Mouse (Mus musculus) midbrain, embryonic 12.5 days (tissue): ENCODE data around the gene Afmid. TPM values are rescaled to one million over a fixed set of nuclear protein-coding genes. Genes with fewer than 3 reads are reported as not detected.
A peak's percentile ranks its signal among the peaks of the same experiment; 100 is the strongest.

Experiments used
- ATAC-seq: fragments of 200-750 bp; cut with Nextera tagmentation; 2 replicates; pipeline ENCODE4 v1.8.0; 2017; ENCODE audit warnings: low read depth, moderate TSS enrichment, moderate library complexity; ENCODE audit not compliant: low FRiP score
- H3K27ac ChIP-seq: fragments of 300-500 bp; sonication (generic); replicated peaks from 2 replicates; pipeline ENCODE4 v1.5.1; 2016; ENCODE audit warnings: mild to moderate bottlenecking
- H3K27me3 ChIP-seq: fragments of 300-500 bp; sonication (generic); 2 replicates; pipeline ENCODE4 v1.6.1; 2016; ENCODE audit warnings: mild to moderate bottlenecking
- H3K36me3 ChIP-seq: fragments of 300-500 bp; sonication (generic); 2 replicates; pipeline ENCODE4 v1.6.1; 2016
- H3K4me1 ChIP-seq: fragments of 300-500 bp; sonication (generic); 2 replicates; pipeline ENCODE4 v1.6.1; 2016
- H3K4me2 ChIP-seq: fragments of 300-500 bp; sonication (generic); replicated peaks from 2 replicates; pipeline ENCODE4 v1.6.1; 2016; ENCODE audit warnings: mild to moderate bottlenecking, moderate library complexity
- H3K4me3 ChIP-seq: fragments of 300-500 bp; sonication (generic); 2 replicates; pipeline ENCODE4 v1.5.1; 2016; ENCODE audit warnings: mild to moderate bottlenecking
- H3K9ac ChIP-seq: fragments of 300-500 bp; sonication (generic); replicated peaks from 2 replicates; pipeline ENCODE4 v1.6.1; 2016; ENCODE audit warnings: mild to moderate bottlenecking, moderate library complexity
- H3K9me3 ChIP-seq: fragments of 300-500 bp; sonication (generic); 2 replicates; pipeline ENCODE4 v1.6.1; 2016; ENCODE audit warnings: mild to moderate bottlenecking
- WGBS: fragments of 180-500 bp; shearing (Covaris S2); methylation state at CpG from one replicate; pipeline ENCODE4 v1.1.7; 2016; 5-methylcytosine and 5-hydroxymethylcytosine counted together
- polyA plus RNA-seq: library from polyadenylated mRNA; unstranded; fragments of >200 nt; fragmentation: Nextera tagmentation; extraction: Ambion mirVana; gene quantifications from 2 replicates; pipeline ENCODE4 v1.2.1, GENCODE M21; 2016

The Afmid gene
- polyA plus RNA-seq, 1 experiment from 2014 or later, result 4.4 TPM

DNA sequence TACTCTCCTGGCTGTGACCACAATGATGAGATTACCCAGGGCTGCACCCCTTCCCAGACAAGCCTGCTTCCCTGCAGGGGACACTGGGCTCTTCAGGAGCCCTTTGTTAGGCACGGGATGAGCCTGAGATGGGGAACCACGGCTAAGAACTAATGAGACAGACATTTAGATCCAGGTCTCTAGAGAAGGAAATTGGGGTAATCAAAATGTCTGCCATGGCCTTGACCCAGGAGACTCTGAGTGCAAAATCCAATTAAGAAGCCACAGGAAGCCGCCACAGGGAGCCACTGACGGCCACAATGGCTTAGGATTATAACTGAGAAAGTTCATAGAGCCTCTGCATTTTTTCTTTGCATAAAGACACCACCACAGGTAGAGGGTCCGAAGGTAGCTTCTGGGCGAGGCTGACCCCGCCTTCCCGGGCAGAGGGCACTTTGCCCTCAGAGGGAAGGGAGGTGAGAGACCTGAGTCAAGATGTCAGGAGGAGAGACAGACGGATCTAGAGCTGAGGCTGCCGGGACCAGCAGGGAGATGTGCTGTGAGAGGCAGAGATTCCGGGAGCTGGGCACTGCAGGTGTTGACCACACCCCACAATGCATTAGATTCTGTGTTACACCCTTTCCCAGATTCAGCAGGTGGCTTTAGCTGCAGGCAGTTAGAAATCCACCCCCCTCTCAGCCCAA lies 37.6 kb downstream of the Afmid start:
- peaks cover 80% of the 10 kb centered on the region for H3K27me3 ChIP-seq
- peaks cover 49% of the 10 kb centered on the region for H3K4me1 ChIP-seq
- H3K9ac ChIP-seq, result no peak overlapping the region
- H3K9me3 ChIP-seq, result no peaks in the 10 kb centered on the region
- no peak overlapping the region for H3K4me2 ChIP-seq
- H3K4me3 ChIP-seq, result no peak overlapping the region
- no peak overlapping the region for H3K27ac ChIP-seq
- ATAC-seq, result no peak
- WGBS, result 22% methylated on average over 11 of the region's 11 CpGs
- H3K36me3 ChIP-seq, result no peaks in the 10 kb centered on the region

DNA sequence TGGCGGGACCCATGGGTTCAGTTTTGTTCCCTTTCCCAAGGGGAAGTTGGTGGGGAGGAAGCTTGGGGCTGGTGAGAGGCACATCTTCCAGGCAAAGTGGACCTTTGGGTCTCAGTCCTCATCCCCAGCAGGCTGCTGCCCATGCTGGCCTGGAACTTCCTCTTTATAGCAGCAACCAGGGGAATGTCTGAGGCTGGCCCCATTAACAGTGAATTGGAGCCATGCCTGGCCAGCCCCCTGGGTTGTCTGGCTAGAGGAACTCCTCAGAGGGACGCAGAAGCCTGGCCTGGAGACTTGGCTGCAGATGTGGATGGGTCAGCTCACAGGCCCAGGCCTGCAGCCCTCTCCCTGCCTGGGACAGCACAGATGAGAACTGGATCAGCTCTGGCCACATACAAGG lies 39.1 kb downstream of the Afmid start:
- no peak for ATAC-seq
- H3K4me1 ChIP-seq, result peaks cover 47% of the 10 kb centered on the region
- H3K9ac ChIP-seq, result no peak overlapping the region
- WGBS, result 72% methylated on average over 2 of the region's 2 CpGs
- no peaks in the 10 kb centered on the region for H3K36me3 ChIP-seq
- H3K4me3 ChIP-seq, result no peak overlapping the region
- H3K27me3 ChIP-seq, result peaks cover 66% of the 10 kb centered on the region
- H3K4me2 ChIP-seq, result no peak overlapping the region
- no peaks in the 10 kb centered on the region for H3K9me3 ChIP-seq
- no peak overlapping the region for H3K27ac ChIP-seq

DNA sequence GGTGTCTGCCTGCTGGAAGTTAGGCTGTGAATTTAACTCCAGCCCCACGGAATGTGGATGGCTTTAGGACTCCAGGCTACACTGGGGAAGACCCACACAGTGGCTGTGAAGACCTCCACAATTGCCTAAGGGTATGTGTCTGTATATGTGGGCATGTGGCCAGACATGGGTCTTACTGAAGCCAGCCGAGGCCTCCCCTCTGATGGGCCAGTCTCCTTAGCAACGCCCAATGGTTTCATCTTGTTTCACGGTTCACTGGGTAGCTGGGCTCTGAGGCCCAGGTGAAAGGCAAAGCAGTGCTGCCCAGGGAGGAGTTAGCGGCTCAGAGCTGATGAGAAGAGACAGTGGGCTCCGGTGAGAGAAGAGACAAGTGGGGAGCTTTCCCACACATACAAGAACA lies 40.3 kb downstream of the Afmid start:
- Histone ChIP-seq H3K9me3 (no peaks in the 10 kb centered on the region), H3K4me3 (no peak overlapping the region), H3K4me2 (peak overlapping the region; percentile 8), H3K27ac (peak overlapping the region; percentile 40), H3K27me3 (peaks cover 56% of the 10 kb centered on the region), H3K36me3 (no peaks in the 10 kb centered on the region), H3K4me1 (peaks cover 40% of the 10 kb centered on the region), H3K9ac (peak overlapping the region; percentile 12; the same call in 1 of the 2 replicates)
- peak; percentile 28; the same call in 1 of the 2 replicates for ATAC-seq
- 9% methylated on average over 6 of the region's 6 CpGs for WGBS

DNA sequence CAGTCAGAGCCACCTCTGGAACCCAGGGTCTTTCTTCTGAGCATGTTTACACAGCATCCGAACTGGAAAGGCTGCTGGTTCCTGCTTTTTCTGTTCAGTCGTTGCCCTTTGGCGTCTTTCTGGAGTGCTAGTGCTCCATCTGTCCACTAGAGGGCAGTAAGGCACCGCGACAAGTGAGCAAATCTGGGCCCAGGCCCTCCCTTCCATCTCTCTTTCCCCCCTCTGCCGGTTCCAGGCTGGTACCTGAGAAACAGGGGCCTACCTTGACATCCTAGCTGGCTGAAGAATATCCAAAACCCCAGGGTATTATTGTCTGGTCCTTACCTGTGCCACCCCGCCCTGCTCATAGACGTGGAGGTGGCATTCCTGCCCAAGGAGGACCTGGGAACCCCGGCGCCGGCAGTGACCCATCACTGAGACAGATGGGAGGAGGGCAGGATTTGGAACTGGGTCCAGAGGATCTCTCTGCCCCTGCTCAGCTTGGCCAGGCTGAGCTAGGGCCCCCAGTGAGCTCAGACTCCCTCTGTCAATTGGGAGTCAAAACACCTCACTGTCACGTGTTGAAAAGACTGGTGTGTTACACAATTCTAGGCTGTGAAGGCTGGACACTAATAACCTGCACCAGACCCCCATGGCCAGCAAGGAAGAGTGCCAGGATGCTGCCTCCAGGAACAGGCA lies 45.1 kb downstream of the Afmid start:
- 37% methylated on average over 12 of the region's 12 CpGs for WGBS
- Histone ChIP-seq H3K4me2 (no peak overlapping the region), H3K9ac (no peak overlapping the region), H3K9me3 (no peaks in the 10 kb centered on the region), H3K4me3 (no peak overlapping the region), H3K36me3 (no peaks in the 10 kb centered on the region), H3K27ac (no peak overlapping the region), H3K4me1 (peaks cover 29% of the 10 kb centered on the region), H3K27me3 (peaks cover 32% of the 10 kb centered on the region)
- ATAC-seq, result no peak

DNA sequence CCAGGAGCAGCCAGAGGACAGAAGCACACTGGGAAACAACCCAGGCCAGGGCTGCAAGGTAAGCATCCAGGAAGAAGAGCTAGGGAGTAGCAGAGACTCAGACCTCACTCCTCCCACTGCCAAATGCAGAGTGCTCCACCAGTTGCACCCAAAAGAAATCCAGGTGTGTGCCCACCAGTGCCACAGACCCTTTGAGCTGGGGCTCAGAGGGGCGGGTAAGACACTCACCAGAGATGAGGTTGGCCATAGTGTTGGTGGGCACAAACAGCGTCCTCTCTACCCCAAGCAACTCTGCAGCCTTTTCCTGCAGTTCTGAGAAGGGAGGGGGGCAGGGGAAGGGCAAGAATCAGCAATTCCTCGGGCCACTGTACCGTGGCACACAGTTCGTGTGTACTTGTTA lies 45.7 kb downstream of the Afmid start:
- peaks cover 27% of the 10 kb centered on the region for H3K4me1 ChIP-seq
- H3K27ac ChIP-seq, result no peak overlapping the region
- ATAC-seq, result no peak
- H3K4me3 ChIP-seq, result no peak overlapping the region
- 71% methylated on average over 5 of the region's 5 CpGs for WGBS
- H3K9ac ChIP-seq, result no peak overlapping the region
- no peaks in the 10 kb centered on the region for H3K9me3 ChIP-seq
- H3K4me2 ChIP-seq, result no peak overlapping the region
- H3K27me3 ChIP-seq, result peaks cover 32% of the 10 kb centered on the region
- H3K36me3 ChIP-seq, result no peaks in the 10 kb centered on the region

DNA sequence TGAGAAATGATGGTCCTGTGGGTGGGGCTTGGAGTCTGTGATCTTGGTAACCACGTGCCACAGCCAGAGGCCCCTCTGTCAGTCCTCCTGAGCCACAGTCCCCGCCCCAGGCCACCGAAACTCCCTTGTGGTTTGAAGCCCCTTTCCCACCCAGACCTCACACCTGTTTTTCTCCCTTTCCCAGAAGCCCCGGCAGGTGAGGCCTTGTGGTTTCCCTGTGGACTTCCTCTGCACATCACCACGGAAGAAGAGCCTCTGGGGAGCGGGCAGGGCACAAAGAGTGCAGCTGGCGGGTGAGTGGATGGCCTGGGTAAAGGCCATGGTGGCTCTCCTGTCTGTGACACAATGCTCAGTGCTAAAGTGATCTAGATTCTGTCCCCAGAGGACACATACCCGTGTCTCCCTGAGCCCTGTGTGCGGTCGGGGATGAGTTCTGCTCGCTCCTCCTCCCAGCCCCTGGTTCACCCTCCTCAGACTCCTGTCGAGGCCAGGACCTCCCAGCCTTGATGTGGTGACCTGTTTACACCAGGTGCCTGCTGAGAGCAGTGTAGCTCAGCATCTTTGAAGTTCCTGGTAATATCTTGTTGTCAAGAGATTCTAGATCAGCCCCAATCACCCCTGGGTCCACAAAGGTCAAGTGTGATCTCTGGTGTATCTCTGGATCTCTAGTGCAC lies 46.3 kb downstream of the Afmid start:
- Histone ChIP-seq H3K27me3 (peaks cover 30% of the 10 kb centered on the region), H3K9ac (no peak overlapping the region; the same call in 1 of the 2 replicates), H3K4me2 (peak overlapping the region; percentile 98), H3K36me3 (no peaks in the 10 kb centered on the region), H3K27ac (no peak overlapping the region), H3K4me3 (no peak overlapping the region), H3K9me3 (no peaks in the 10 kb centered on the region), H3K4me1 (peaks cover 22% of the 10 kb centered on the region)
- 67% methylated on average over 12 of the region's 12 CpGs for WGBS
- ATAC-seq, result no peak

DNA sequence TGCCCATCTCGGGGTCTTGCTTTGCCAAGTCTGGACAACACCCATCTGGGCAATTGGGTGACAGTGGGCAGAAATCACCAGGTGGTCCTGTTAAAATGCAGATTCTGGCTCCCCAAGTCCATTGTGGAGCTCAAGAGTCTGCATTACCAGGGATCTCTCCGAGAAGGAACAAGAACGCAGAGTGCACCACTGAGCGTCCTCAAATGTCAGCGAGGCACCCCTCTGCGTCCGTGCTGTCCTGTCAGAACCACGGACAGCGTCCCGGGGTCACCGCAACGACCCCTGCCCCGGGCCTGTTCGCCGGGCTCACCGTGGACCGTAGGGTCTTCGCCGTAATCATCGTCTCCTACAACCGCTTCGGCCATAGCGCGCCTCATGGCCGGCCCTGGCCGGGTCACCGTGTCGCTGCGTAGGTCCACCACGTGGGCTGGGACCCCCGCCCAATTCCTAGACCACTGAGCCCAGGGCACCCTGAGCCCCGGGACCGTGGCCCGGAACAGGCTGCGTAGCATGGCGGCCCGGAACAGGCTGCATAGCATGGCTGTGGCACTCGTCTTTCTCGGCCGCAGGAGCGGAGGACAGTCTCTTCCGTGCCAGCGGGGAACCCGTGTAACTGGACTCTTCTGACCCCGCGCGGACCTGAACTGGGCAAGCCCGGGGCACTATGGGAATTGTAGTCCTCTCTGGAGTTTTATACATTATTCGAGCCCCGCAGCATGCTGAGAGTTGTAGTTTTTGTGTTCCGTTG lies 47.3 kb downstream of the Afmid start, which contains the start of gene Tha1:
Gene Tha1, minus strand, starts transcription at position 621 of the 748 bp plus-strand sequence.
- no peak within 1 kb of the TSS for H3K27ac ChIP-seq
- WGBS, result 1% methylated on average over 51 of the region's 51 CpGs
- no peaks in the 10 kb centered on the region for H3K36me3 ChIP-seq
- no peaks in the 10 kb centered on the region for H3K9me3 ChIP-seq
- ATAC-seq, result peak; percentile 77
- H3K4me2 ChIP-seq, result peak within 1 kb of the TSS; percentile 98
- H3K4me3 ChIP-seq, result peak within 1 kb of the TSS; percentile 69
- peaks cover 24% of the 10 kb centered on the region for H3K4me1 ChIP-seq
- H3K27me3 ChIP-seq, result peaks cover 27% of the 10 kb centered on the region
- peak within 1 kb of the TSS; percentile 77 for H3K9ac ChIP-seq

DNA sequence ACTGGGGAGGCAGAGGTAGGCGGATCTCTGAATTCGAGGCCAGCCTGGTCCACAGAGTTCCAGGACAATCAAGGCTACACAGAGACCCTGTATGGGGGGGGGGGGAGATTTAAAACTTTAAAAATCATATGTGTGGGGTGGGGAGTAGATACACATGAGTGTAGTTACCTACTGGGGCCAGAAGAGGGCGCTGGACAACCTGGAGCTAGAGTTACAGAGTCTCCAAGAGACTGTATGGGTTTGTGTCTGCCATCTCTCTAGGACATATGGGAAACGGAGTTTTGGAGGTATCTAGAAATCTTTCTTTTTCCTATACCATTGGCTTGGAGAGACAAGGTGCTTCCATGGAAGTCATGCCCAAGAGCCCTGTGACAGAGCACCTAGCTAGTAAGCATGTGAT lies 48.7 kb downstream of the Afmid start:
- Histone ChIP-seq H3K27ac (no peak overlapping the region), H3K36me3 (no peaks in the 10 kb centered on the region), H3K4me3 (no peak overlapping the region), H3K4me2 (no peak overlapping the region), H3K9me3 (no peaks in the 10 kb centered on the region), H3K27me3 (peaks cover 26% of the 10 kb centered on the region), H3K9ac (no peak overlapping the region), H3K4me1 (peaks cover 36% of the 10 kb centered on the region)
- ATAC-seq, result no peak
- 56% methylated on average over 4 of the region's 4 CpGs for WGBS

DNA sequence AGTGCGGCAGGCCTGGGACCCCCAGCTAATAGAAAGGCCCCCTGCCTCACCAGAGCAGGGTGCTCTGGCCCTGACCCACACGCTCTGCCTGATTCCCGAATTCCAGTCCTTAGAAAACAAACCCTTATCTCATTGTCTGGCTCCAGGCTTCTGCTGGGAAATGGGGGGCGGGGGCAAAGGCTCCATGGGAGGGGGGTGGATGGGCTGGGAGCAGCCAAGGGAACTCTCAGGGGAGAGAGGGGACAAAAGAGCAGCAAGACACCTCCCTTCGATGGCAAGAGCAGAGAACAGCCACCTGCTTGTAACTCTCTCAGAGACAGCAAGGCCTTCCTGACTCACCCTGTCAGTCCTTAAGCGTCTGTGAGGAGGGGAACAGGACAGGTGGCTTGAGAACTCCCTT lies 50.0 kb downstream of the Afmid start:
- Histone ChIP-seq H3K27me3 (peaks cover 35% of the 10 kb centered on the region), H3K9me3 (no peaks in the 10 kb centered on the region), H3K4me1 (peaks cover 36% of the 10 kb centered on the region), H3K4me2 (no peak overlapping the region), H3K27ac (no peak overlapping the region), H3K9ac (no peak overlapping the region), H3K4me3 (no peak overlapping the region), H3K36me3 (no peaks in the 10 kb centered on the region)
- ATAC-seq, result no peak
- WGBS, result 14% methylated on average over 6 of the region's 6 CpGs

DNA sequence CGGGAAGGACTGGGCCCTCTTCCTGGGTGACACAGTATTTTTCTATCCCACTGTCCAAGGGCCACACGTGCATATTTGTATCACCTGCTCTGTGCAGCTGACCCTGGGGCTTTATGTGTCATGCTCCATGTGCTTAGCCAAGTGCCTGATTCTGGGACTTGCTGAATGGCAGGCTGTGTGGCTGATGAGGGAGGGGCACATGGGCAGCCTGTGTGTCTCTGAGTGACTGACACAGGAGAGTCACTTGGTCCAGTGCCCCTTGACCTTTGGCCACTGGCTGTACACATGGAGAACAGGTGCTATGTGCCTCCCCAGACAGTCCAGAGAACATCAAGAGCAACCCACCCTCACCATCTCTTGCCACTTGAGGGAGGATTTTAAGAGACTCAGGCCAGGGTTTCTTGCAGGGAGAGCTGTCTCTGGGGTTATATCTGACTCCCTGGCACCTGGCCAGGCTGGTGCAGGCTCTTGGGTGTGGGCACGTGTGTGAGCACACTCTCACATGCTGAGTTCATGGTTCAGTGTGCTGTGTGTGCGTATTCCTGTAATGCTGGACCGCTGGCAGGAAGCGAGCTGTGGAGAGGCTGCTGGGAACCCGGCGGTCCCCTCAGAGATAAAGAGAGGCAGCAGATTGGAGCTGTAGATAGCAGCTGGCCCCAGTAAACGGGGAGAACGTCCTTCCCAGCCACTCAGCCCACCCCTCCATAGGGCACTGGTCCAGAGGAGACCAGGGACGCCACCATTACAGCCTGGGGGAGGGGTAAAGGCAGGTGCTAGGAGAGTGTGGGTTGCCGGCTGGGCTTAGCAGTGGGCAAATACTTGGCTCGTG lies 52.4 kb downstream of the Afmid start:
- peak overlapping the region; percentile 40; the same call in 1 of the 2 replicates for H3K27ac ChIP-seq
- no peaks in the 10 kb centered on the region for H3K9me3 ChIP-seq

DNA sequence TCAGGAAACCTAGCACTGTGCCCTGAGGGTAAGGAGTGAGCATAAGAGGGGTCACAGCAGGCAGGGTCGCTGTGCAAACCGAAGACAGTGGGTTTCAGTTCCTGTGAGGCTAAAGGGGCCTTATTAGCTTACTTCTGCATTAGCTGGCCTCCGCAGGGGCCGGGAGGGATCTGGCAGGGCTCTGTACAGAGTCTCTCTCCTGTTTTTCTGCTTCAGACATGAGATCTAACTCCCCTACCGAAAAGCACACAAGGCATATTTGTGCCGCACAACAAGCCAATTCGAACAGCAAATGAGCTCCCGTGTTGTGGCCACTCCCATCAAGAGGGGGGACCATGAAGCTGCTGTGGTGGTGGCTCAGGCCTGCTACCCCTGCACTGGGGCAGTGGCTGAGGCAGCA lies 53.2 kb downstream of the Afmid start:
- Histone ChIP-seq H3K9ac (no peak overlapping the region), H3K4me1 (peaks cover 26% of the 10 kb centered on the region), H3K27ac (no peak overlapping the region)

More for the DNA sequence above, 52.4 kb downstream of the Afmid start:
- peaks cover 30% of the 10 kb centered on the region for H3K4me1 ChIP-seq
- H3K27me3 ChIP-seq, result peaks cover 21% of the 10 kb centered on the region
- 0 out of 2 replicates have a peak, but pooled peaks have one; percentile 38 for ATAC-seq
- H3K4me3 ChIP-seq, result no peak overlapping the region
- no peak overlapping the region for H3K9ac ChIP-seq
- H3K4me2 ChIP-seq, result no peak overlapping the region
- WGBS, result 40% methylated on average over 13 of the region's 13 CpGs
- no peaks in the 10 kb centered on the region for H3K36me3 ChIP-seq

More for the DNA sequence above, 53.2 kb downstream of the Afmid start:
- no peak overlapping the region for H3K4me2 ChIP-seq
- no peaks in the 10 kb centered on the region for H3K9me3 ChIP-seq
- ATAC-seq, result no peak
- no peak overlapping the region for H3K4me3 ChIP-seq
- peaks cover 22% of the 10 kb centered on the region for H3K27me3 ChIP-seq
- WGBS, result 32% methylated on average over 8 of the region's 8 CpGs
- no peaks in the 10 kb centered on the region for H3K36me3 ChIP-seq
